Mouse (Mus musculus): ENCODE measurements at regions not wholly inside any gene's neighbourhood (a gene's known extent, or its start where the extent isn't known, plus 50 kb on each side); places are given as distances from the start of the nearest gene placed in this dataset.

DNA sequence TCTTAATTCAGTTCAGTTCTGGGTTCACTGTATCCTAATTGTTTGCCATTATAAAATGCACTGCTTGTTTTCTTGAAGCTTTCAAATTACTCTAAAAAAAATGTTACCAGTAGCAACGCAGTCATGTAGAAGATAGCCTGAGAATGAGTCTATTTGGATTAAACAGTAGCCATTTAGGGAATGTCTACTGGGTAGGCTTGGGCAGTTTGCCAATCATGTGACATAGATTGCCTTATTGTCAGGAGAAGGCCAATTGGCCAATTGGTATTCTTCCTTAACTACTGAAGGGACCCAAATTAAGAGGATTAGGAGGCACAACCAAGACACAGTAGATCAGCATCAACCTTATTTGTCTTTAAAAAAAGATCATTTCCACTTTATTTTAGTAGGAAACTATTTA lies 379.7 kb downstream of the Samd5 start:
- DNase-seq, result no peak

DNA sequence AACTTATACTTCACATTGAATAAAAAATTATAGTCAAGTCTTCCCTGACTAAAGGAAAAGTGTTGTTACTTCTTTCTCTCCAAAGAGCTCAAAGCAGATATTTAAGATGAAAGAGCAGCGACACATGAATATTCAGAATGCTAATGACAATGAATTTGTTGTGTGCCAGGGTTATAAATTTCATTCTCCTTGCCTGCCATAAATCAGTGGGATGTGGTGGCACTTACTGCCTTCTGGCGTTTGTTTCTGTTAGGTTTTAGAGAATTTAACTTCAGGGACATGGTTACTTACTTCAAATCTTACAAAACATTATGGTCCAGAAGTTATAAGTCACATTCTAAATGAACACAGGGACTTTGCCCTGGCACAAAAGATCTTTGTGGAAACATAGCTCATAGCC lies 380.4 kb downstream of the Samd5 start:
- DNase-seq, result no peak

DNA sequence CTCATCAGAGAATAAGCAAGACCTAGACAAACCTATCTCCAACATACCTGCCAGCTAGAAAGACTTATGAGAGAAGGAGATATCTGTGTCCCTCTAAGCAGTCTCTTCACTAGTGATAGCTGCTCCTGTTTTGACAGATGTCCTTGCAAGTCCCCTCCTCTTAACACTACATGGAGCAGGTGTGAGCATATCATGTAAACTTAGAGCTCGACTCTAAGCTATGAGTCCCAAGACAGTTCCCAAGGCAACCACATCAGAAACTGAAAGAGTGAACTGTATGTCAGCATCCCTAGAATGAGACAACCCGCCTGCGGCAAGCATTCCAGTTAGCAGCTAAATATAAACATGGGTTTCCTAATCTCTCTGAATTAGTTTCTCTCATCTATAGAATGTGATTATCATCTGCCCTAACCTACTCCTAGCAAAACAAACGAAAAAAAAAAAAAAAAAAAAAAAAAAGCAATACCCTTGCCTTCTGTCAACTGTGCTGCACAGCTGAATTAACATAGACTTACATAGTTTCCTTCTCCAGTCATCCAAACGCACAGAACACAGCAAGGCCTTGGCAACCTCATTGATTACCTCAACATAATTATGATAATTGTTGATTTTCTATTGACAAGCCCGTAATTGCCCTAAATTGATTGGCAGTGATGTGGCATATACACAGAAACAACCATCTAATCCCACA lies 383.4 kb downstream of the Samd5 start:
- no peak for DNase-seq

DNA sequence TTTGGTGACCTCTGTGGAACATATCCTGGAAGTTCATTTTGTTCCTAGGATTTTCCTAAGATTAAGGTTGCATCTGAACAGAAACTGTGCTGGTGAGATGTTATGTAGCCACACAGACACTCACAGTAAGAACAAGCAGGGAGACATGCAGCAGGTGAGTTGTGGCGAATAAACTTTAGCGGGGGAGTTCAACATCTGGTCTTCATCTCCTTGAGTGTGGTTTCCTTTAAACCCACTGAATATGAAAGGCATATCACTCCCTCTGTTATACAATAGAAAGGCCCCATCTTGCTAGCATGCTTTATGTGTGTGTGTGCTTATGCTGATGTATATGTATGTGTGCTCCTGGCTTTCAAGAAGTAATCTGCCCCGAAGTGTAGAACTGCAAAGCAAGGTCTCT lies 387.1 kb upstream of the Sash1 start:
- DNase-seq, result no peak

DNA sequence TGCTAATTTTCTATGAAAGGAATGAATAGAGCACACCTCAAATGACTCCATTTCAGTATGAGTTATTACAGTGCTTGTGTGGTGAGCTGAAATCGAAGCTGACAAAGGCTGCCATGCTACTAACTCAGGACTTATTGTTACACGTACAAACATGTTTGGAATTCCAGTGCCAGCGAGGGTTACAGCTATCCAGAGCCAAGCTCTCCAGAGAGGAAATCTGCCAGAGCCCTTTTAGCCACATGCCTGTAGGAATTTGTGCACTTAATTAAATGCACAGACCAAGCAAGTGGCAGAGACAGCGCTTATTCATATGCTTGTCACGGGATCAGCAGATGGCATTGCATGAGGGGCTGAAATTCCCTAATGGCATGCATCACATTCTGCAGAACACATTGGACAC lies 386.4 kb upstream of the Sash1 start:
- DNase-seq, result no peak

DNA sequence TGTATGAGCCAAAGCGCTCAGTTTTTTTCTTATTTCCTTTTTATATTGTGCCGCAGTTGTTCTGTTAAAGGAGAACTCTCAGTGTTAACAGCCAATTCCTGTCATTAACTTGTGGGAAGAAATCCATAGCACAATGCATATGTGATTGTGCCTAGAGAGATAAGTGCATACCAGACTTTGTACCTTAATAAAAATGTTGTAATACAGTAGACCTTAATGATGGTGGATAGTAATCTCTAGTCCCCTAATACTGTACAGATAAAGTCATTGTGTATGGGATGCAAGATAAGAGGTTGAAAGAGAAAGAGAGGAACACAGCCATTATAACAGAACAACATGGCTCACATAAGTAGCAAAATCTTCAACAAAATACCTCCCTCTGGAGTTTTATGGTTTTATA lies 379.7 kb upstream of the Sash1 start:
- DNase-seq, result no peak

DNA sequence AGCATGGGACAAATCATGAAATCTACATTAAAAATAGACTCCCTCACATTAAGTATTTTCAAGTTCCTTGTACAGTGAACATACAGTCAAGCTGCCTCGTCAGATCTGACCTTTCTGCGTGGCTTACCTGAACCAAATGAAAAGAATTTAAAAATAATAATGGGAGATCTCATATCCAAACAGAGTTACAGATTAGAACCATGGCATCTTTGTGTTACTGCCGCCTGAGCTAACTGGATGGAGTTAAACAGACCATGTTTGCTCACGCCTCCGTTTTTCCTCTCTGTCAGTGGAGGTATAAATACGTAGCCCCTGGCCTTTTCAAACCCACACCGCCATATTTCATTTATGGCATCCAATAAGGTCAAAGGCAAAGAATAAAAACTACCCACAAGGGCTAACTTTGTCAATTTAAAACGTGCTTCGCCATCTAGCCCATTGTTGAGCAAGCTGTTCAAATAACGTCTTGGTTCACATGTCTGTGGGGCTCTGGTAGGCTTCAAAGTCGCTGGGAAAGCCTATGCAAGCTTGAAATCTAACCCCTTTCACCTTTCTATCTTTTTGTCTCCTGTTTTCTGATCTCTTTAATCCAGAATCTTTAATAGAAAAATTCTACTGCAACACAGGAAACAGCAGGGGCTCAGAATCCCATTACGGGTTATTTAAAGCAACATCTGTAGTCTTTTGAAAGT lies 378.6 kb upstream of the Sash1 start:
- DNase-seq, result no peak

DNA sequence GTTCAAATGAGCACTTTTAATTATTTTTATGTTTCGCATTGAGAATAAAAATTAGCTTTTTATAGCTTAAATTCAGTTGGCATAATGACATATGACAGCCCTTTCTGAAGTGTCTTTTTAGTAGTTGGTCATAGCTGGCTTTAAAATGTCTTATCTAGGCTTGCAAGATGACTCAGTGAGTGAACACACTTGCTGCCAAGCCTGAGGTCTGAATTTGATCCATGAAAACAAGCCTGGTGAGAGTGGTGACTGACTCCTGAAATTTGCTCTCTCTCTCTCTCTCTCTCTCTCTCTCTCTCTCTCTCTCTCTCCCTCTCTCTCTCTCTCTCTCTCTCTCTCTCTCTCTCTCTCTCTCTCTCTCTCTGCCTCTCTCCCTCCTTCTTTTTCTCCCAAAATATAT lies 372.8 kb upstream of the Sash1 start:
- no peak for DNase-seq

DNA sequence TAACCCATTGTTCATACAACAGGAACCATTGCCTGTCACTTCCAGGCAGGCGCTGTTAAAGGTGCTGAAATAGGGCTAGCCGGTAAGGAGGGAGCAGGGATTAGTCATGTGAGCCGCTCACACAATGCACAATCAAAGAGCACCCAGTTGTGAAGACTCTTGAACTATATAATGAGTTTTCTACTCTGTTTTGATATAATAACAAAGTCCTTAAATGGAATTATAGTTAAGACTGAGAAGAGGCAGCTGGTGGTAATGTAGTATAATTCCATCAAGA lies 367.0 kb upstream of the Sash1 start:
- no peak for DNase-seq

DNA sequence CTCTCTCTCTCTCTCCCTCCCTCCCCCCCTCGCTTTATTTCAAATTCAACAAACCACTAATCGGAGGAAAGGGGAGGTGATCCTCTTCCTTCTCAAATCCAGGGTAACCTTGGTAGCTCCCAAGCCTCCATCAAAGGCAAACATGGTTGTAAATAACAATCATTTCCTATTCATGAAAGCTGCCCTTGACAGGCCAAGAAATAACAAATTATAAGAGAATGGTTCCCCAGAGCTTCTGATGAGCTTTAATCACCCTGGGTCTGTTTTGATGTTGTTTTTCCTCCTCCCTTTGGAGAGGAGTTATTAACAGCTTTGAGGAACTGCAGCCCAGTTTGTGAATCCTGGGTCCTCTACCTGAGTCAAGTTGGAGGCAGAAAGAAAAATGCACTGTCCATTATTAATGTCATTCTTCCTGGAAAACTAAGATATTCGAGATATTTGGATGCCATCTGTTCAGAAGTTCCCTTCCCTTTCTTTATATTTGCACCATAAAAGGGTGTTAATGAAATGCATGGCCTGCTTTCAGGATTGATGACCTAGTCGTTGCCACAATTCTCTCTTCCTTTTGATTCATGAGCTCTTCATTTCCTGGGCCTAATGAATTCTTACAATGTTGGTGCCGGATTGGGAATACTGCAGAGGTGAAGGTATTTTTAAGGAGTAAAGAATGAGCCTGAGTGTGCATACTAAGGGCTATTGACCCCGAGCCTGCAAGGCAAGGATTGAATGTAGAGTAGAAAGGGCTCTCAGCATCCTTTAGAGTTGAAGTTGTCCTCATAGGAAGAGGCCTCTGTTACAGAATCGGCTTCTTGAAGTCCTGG lies 366.5 kb upstream of the Sash1 start:
- DNase-seq, result no peak

DNA sequence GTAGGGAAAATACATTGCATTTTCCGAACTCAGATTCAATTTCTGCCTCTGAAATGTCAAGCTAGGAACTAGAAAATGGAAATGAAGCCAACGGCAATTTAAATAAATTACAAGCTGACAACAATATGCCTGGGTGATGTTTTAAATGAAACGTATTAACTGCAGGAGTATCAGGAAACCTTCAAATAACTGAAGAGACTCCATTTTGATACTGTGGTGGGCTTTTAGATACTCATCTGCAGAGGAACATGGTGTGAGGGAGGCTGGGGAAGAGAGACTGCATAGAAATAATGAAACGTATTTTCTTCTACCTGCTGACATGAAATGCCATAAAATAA lies 357.4 kb upstream of the Sash1 start:
- DNase-seq, result no peak

DNA sequence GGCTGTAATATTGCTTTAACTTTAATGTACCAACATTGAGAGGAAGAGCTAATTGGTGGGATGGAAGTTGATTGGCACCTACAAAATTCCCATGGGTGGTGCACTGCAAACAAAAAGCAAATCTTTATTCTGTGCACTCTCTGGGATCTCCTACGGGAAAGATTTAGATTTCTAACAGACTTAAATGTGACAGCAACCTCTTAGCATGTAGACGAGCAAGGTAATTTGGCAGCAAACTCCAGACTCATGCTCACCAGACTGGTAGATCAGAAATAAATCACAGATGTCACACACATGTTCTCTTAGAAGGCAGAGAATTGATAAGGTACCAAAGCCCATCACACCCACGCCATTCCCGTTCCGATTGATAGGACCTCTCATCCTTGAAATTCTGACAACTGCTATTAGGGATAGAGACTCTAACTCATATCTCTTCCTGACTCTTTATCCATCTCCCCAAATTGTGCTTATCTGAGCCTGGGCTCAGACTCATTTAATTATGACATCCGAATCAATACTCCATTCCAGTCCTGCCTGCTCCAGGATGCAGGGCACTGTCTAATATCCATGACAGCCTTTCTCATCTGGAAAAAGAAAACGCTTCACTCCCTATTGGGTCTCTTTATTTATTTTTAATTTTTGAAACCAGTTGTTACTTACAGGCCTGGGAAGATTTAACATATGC lies 356.9 kb upstream of the Sash1 start:
- DNase-seq, result no peak

DNA sequence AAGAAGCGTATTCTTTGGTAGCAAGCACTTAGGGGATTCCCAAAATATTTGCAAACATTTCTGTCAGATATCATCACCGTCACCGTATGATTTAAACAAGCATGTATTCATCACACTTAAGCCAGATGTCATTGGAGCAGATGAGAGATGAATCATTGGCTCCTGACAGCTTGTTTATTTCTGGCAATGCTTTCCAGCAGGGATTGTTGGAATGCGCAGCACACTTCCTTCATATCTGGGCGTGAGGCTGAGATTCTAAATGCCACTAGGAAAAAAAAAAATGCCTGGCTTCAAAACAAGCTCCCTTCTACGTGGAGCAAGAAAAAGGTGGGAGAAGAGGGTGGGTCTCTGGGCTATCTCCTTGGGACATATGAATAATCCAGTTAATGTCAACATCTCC lies 354.1 kb upstream of the Sash1 start:
- no peak for DNase-seq

DNA sequence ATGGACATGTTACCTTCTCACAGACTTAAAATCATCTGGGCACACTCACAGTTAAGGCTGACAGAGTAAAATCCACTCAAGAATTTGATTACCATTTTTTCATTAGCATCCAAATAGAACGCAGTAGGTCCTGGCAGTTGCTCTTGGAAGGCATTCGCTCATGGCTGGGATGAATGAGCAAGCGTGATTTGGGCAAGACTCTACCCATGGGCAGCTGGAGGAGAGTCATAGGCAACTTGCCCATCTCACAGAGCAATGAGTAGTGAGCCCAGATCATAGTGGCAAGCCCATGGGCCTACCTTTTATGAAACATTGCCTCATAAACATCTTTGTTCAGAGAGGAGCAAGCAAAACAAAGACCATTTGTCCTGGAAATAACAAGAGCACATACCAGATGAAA lies 345.9 kb upstream of the Sash1 start:
- DNase-seq, result no peak

DNA sequence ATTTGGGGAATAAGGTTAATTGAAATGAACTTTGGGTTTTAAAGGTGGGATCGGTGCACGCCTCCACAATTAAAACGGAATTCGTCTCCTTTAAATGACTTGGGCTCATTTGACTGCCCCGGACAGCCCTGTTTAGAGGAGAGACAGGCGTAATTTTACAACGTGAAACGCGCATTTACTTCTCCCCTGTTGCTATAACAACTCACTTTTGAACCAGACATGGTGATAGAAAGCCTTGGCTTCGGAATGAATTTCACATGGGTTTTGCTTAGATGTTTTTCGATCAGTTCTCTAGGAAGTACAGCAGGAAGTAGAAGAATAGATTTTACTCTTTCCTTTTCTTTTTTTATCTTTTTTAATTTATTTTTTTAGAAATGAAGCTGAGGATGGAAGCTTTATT lies 343.2 kb upstream of the Sash1 start:
- DNase-seq, result no peak

DNA sequence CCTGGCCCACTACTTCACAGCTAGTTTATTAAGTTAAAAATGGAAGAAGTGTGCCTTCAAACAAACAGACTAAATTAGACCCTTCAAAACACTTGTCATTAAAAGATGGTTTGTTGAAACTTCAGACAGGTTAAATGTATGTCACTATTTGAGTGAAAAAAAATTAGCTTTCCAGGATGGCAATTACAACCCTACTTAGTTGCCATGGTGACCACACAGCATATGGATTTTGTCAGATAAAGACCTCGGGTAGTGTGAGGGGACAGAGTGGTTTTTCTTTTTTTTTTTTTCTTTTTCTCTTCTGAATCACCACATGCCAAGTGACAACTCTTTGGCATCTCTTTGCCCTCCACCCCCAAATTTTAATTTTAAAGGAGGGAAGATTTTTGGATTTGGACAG lies 341.5 kb upstream of the Sash1 start:
- no peak for DNase-seq

DNA sequence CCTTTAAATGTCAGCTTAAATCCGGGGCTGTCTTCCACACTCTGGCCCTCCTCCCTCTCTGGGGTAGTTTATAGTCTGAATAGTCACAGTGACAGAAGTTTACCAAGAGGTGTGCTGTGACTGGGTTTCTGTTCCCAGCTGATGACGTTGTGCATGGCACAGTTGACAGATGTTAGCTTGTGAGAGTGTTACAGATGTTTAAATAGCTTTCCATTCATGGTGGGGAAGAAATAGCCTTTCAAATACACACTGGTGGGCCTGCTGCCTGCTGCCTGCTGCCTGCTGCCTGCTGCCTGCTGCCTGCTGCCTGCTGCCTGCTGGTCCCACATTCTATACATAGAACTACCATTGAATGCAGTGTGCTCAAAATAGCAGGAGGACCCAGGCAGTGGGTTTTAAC lies 324.8 kb upstream of the Sash1 start:
- DNase-seq, result no peak

DNA sequence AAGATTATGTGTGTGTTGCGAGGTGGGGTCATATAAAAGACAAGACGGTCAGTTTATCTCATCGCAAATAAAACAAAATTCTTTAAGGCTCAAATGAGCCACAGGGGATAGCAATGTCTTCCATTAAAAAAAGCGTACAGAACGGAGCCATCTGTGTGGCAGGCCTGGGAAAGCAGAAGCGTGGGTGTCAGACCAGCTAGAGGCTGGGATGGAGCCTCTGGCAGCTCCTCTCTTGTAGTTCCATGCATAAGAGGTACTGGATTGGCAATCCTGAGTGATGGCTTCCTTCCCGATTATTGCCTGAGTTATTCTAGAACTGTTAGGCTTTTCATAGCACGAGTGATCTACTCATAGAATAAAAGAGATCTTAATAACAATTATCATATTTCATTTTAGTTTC lies 318.2 kb upstream of the Sash1 start:
- no peak for DNase-seq

DNA sequence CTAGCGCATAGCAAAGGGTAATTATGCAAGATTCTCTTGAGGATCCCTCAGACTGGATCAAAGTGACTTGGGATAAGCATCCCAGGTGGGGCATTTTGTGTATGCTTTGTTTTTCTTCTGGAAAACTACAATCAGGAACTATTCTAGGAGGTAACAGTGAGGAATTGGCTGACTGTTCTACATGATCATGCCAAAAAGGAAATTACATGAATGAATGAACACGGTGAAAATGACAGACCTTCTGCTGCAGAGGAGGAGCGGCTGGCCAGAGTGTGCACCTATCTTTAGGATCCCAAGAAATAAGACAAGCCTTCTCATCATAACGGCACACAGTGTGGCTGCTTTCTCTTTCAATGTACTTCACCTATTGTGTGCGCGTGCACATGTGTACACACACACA lies 317.5 kb upstream of the Sash1 start:
- DNase-seq, result no peak

DNA sequence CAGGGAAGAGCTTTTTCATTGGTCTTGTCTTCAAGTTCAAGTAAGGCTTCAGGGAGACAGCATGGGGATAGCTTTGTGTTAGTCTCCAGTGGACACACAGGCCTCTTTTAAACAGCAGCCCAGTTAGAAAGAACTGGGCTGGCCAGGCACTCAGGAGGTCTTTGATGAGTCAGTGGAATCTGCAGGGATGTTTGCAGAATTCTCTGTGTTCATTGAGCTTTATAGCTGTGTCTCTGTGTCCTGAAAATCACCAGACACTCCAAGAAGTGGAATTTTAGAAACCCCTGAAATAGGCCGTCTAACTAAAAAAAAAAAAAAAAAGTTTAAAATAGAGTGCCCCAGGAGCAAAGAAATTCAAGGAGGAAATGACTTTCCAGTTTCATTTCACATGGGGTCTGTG lies 317.1 kb upstream of the Sash1 start:
- no peak for DNase-seq

DNA sequence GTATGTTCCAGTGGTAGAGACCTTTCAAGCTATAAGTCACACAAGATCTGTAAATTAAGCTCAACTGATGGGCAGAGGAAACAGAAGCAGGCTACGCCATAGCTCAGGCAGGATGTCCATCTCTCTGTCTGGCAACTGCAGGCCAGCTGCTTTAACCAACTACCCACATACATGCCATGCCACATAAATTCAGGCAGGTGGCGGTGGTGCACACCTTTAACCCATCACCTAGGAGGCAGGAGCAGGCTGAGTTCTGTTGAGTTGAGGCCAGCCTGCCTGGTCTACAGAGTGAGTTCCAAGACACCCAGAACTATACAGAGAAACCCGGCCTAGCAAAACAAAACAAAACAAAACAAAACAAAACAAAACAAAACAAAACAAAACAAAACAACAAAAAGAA lies 289.1 kb upstream of the Sash1 start:
- DNase-seq, result no peak

DNA sequence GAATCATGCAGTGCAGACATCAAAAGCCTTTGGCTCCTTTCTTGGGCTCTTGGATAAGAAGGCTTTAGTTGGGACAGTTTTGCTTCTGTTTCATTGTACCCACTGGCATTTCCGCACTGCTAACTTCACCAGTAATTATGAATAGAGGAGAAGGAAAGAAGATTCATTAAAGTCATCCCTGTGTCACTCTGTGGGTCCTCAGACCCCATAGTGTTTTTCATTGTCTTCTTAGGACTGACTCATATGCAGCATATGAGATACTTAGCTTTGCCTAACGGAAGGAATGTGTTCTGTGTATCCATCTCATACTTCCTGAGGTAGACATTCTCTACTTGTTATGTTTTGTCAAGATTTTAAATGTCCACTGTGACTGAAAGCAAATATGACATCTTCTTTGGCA lies 287.6 kb upstream of the Sash1 start:
- no peak for DNase-seq

DNA sequence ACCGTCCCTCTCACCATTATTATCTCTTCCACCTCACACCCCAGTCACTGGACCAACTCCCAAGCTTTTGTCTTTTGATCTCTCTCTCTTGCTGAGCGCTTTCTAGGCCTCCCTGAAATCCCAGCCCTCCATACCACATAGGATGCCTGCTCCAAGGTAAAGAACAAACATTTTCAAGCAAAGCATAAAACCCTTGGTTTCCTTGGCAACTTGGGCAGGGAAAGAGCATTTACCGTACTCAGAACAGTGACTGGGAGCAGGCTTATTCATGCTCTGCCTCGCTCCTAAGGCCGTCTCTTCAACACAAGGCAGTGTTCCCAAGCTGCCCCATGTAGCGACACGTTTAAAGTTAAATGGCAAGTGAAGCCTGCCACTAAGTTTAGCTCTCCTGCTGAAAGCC lies 282.9 kb upstream of the Sash1 start:
- no peak for DNase-seq

DNA sequence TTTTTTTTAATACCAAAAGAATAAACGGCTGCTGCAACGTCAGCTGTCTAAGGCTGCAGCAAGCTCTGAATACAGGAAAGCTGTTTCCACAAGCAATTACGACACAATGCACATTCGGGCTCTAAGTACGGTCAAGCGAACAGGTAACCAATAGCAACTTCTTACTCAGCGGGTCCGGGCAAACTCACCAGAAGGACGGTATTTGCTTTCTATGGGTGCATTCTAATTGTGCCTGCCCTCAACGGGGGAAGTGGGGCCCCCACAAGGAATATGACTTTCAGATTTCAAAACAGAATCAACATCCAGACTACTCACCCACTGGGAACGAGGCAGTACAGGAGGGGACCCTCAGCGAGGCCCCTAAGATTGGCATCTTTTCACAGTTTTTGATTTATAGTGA lies 280.1 kb upstream of the Sash1 start:
- DNase-seq, result no peak

All from adrenal gland, postnatal 25 days (tissue).